Mouse (Mus musculus) stomach, postnatal 0 days (tissue): Measurements from ENCODE around the gene Ampd3.

Experiments used
- CTCF ChIP-seq: IDR thresholded peaks from 2 replicates; pipeline ENCODE4 v1.5.1; 2016; ENCODE audit warnings: antibody characterized with exemption, low read depth, mild to moderate bottlenecking, moderate library complexity
- EP300 ChIP-seq: optimal IDR thresholded peaks from 2 replicates; pipeline ENCODE3; 2016; ENCODE audit warnings: antibody characterized with exemption

- TF ChIP-seq CTCF (no peak), EP300 (no peak)
These were observed 26.7 kb downstream of the Ampd3 start for GRCm38 (mm10) chr7:110794722-110795121.
